Mouse (Mus musculus) liver, embryonic 11.5 days (tissue): Measurements from ENCODE around the gene Slc7a14. TPM values are rescaled to one million over a fixed set of nuclear protein-coding genes. Genes with fewer than 3 reads are reported as not detected.

Experiments used
- ATAC-seq: fragments of 200-750 bp; cut with Nextera tagmentation; replicated peaks from 2 replicates; pipeline ENCODE4 v1.8.0; 2017; ENCODE audit warnings: moderate number of reproducible peaks, mild to moderate bottlenecking, moderate TSS enrichment, moderate library complexity; ENCODE audit not compliant: low FRiP score
- DNase-seq: peaks from one replicate; pipeline ENCODE4 v3.0.0-alpha.2; 2017; ENCODE audit warnings: low spot score
- H3K27ac ChIP-seq: fragments of 300-500 bp; sonication (generic); 2 replicates; pipeline ENCODE4 v1.5.1; 2014; ENCODE audit warnings: mild to moderate bottlenecking, low read depth, low read length, control low read depth
- H3K27me3 ChIP-seq: fragments of 300-500 bp; sonication (generic); replicated peaks from 2 replicates; pipeline ENCODE4 v1.6.1; 2014; ENCODE audit warnings: low read length, mixed read lengths; ENCODE audit not compliant: control insufficient read depth, insufficient read depth
- H3K36me3 ChIP-seq: fragments of 300-500 bp; sonication (generic); 2 replicates; pipeline ENCODE4 v1.6.1; 2014; ENCODE audit warnings: mild to moderate bottlenecking, low read length, moderate library complexity, mixed read lengths; ENCODE audit not compliant: control insufficient read depth, insufficient read depth
- H3K4me1 ChIP-seq: fragments of 300-500 bp; sonication (generic); replicated peaks from 2 replicates; pipeline ENCODE4 v1.6.1; 2014; ENCODE audit warnings: low read length, mixed read lengths; ENCODE audit not compliant: control insufficient read depth, insufficient read depth
- H3K4me2 ChIP-seq: fragments of 300-500 bp; sonication (generic); 2 replicates; pipeline ENCODE4 v1.6.1; 2014; ENCODE audit warnings: mild to moderate bottlenecking, control low read depth, moderate library complexity
- H3K4me3 ChIP-seq: fragments of 300-500 bp; sonication (generic); 2 replicates; pipeline ENCODE4 v1.5.1; 2014; ENCODE audit warnings: low read depth, low read length, control low read depth
- H3K9ac ChIP-seq: fragments of 300-500 bp; sonication (generic); 2 replicates; pipeline ENCODE4 v1.6.1; 2014; ENCODE audit warnings: low read depth, low read length, control low read depth
- H3K9me3 ChIP-seq: fragments of 300-500 bp; sonication (generic); 2 replicates; pipeline ENCODE4 v1.6.1; 2016; ENCODE audit warnings: low read length, inconsistent platforms, mixed read lengths; ENCODE audit not compliant: control insufficient read depth
- WGBS: fragments of 180-500 bp; shearing (Covaris S2); extraction: QIAGEN DNeasy Blood & Tissue Kit; methylation state at CpG from one replicate; pipeline ENCODE4 v1.1.7; 2014; 5-methylcytosine and 5-hydroxymethylcytosine counted together
- polyA plus RNA-seq: library from polyadenylated mRNA; unstranded; fragments of >200 nt; fragmentation: Nextera tagmentation; extraction: Ambion mirVana; gene quantifications from 2 replicates; pipeline ENCODE4 v1.2.1, GENCODE M21; 2014

Gene Slc7a14
- polyA plus RNA-seq, 1 experiment from 2014 or later, result 0.08 TPM

- DNase-seq, result no peak
- Histone ChIP-seq H3K9me3 (no peaks in the 10 kb centered on the region), H3K4me2 (no peak overlapping the region), H3K27me3 (no peaks in the 10 kb centered on the region), H3K4me3 (no peak overlapping the region), H3K9ac (no peak overlapping the region), H3K36me3 (no peaks in the 10 kb centered on the region), H3K27ac (no peak overlapping the region), H3K4me1 (no peaks in the 10 kb centered on the region)
- no peak for ATAC-seq
- WGBS, result 66% methylated on average over 4 of the region's 4 CpGs
Observed at GRCm38 (mm10) chr3:31269551-31270317, 40.4 kb downstream of the Slc7a14 start.

DNA sequence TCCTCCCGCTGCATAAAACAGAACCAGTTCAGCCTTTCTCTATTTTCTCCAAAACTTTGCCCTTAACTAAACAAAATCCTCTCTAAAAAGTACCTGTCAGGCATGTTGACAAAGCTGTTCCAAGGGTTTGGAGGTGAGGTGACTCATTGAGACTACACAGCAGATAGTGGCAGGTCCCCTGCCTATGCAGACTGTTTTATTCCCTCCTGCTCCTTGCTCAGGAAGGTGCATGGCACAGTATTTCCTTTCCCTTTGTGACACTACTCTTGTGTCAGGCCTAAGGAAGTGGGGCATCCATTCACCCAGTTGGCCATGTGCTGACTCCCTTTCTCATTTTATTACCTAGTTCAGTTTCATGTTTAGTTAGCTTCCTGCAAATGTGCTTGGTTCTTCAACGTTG is 42.3 kb downstream of the Slc7a14 start:
- 72% methylated on average over 2 of the region's 2 CpGs for WGBS
- Histone ChIP-seq H3K36me3 (no peaks in the 10 kb centered on the region), H3K27ac (no peak overlapping the region), H3K4me3 (no peak overlapping the region), H3K9ac (no peak overlapping the region), H3K4me1 (no peaks in the 10 kb centered on the region), H3K4me2 (no peak overlapping the region), H3K9me3 (no peaks in the 10 kb centered on the region), H3K27me3 (no peaks in the 10 kb centered on the region)
- ATAC-seq (no peak), DNase-seq (no peak)

GRCm38 (mm10) chr3:31266941-31267340 is 43.2 kb downstream of the Slc7a14 start:
- WGBS, result 88% methylated on average over 7 of the region's 7 CpGs
- H3K4me3 ChIP-seq, result no peak overlapping the region
- no peak for DNase-seq
- no peak for ATAC-seq
- H3K27ac ChIP-seq, result no peak overlapping the region
- H3K4me2 ChIP-seq, result no peak overlapping the region
- H3K27me3 ChIP-seq, result no peaks in the 10 kb centered on the region
- no peaks in the 10 kb centered on the region for H3K9me3 ChIP-seq
- H3K9ac ChIP-seq, result no peak overlapping the region
- H3K36me3 ChIP-seq, result no peaks in the 10 kb centered on the region
- H3K4me1 ChIP-seq, result no peaks in the 10 kb centered on the region

DNA sequence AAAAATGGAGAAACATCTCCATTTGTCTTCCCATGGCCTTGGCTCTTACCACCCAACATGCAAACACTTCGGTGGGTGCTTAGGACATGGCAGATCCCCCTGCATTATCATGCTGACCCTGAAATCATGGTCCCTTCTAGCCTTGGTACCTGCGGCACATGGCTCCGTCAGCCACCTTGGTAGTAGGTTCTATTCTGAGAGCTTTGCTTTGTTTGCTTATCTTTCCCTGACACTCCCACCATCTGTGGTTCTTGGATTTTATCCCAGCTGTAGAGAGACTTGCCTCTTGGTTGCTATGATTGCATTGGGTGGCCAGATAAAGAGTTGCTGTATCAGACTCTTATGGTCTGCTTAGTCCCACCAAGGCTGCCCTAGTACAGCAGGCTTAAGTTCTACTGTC is 46.6 kb downstream of the Slc7a14 start:
- DNase-seq (no peak), ATAC-seq (no peak)
- no peaks in the 10 kb centered on the region for H3K4me1 ChIP-seq
- WGBS, result 92% methylated on average over 3 of the region's 3 CpGs
- H3K27ac ChIP-seq, result no peak overlapping the region
- H3K27me3 ChIP-seq, result no peaks in the 10 kb centered on the region
- no peaks in the 10 kb centered on the region for H3K9me3 ChIP-seq
- no peak overlapping the region for H3K4me3 ChIP-seq
- H3K4me2 ChIP-seq, result no peak overlapping the region
- H3K9ac ChIP-seq, result no peak overlapping the region
- no peaks in the 10 kb centered on the region for H3K36me3 ChIP-seq

DNA sequence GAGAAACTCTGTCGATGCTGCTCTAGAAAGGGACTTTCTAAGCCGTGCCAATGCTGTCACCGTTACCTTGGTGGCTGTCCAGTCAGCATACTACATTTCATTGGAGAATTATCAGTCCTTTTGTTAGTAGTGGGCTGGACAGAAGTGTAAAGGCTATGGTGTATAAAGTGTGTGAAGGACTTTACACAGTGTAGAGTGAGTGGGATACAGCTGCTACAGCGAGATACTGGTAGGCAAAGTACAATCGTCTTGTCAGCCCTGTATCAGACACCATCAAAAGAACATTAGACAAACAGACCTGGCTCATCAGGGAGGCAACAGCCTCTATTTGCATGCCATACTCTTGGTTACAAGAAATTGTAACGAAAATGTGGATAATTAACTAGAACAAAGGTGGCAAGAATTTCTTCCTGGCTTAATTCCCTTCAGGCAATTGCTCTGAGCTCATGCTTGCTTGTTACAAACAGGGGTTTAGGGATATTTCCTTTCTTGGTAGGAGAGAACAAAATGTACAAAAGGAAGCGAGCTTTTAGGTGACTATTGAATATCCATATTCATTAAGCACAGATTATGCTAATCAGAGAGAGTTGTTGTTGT is 48.7 kb downstream of the Slc7a14 start:
- Histone ChIP-seq H3K9me3 (no peaks in the 10 kb centered on the region), H3K9ac (no peak overlapping the region), H3K27ac (no peak overlapping the region), H3K36me3 (no peaks in the 10 kb centered on the region), H3K27me3 (no peaks in the 10 kb centered on the region), H3K4me3 (no peak overlapping the region), H3K4me2 (no peak overlapping the region), H3K4me1 (no peaks in the 10 kb centered on the region)
- ATAC-seq (no peak), DNase-seq (no peak)
- 63% methylated on average over 7 of the region's 7 CpGs for WGBS

DNA sequence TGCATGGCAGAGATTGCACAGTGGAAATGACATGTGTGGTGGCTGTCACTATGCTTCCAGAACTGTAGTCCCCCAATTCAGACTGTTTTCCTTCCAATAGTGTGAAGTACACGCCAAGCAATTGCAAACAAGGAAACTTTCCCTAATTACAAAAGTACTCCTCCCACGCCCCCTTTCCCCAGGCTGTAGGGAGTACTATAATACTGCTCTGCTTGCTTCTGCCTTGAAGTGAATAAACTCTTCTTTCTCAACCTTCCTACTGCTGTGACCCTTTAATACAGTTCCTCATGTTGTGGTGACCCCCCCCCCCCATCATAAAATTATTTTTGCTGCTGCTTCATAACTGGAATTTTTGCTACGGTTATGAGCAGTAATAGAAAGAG is 49.2 kb downstream of the Slc7a14 start:
- H3K9me3 ChIP-seq, result no peaks in the 10 kb centered on the region

GRCm38 (mm10) chr3:31260329-31260963 is 49.7 kb downstream of the Slc7a14 start:
- no peak overlapping the region for H3K27ac ChIP-seq
- H3K9ac ChIP-seq, result no peak overlapping the region
- H3K36me3 ChIP-seq, result no peaks in the 10 kb centered on the region
- no peaks in the 10 kb centered on the region for H3K4me1 ChIP-seq
- no peaks in the 10 kb centered on the region for H3K27me3 ChIP-seq
- H3K4me3 ChIP-seq, result no peak overlapping the region
- H3K4me2 ChIP-seq, result no peak overlapping the region
- WGBS, result 35% methylated on average over 7 of the region's 7 CpGs
- DNase-seq, result peak; percentile 37
- ATAC-seq, result peak; percentile 74
- H3K9me3 ChIP-seq, result no peaks in the 10 kb centered on the region

More for the DNA sequence above, 49.2 kb downstream of the Slc7a14 start:
- no peak overlapping the region for H3K4me2 ChIP-seq
- no peak overlapping the region for H3K9ac ChIP-seq
- H3K4me3 ChIP-seq, result no peak overlapping the region
- H3K27me3 ChIP-seq, result no peaks in the 10 kb centered on the region
- 64% methylated on average over 3 of the region's 3 CpGs for WGBS
- DNase-seq (no peak), ATAC-seq (0 out of 2 replicates have a peak, but pooled peaks have one; percentile 2)
- H3K4me1 ChIP-seq, result no peaks in the 10 kb centered on the region
- H3K27ac ChIP-seq, result no peak overlapping the region
- H3K36me3 ChIP-seq, result no peaks in the 10 kb centered on the region

DNA sequence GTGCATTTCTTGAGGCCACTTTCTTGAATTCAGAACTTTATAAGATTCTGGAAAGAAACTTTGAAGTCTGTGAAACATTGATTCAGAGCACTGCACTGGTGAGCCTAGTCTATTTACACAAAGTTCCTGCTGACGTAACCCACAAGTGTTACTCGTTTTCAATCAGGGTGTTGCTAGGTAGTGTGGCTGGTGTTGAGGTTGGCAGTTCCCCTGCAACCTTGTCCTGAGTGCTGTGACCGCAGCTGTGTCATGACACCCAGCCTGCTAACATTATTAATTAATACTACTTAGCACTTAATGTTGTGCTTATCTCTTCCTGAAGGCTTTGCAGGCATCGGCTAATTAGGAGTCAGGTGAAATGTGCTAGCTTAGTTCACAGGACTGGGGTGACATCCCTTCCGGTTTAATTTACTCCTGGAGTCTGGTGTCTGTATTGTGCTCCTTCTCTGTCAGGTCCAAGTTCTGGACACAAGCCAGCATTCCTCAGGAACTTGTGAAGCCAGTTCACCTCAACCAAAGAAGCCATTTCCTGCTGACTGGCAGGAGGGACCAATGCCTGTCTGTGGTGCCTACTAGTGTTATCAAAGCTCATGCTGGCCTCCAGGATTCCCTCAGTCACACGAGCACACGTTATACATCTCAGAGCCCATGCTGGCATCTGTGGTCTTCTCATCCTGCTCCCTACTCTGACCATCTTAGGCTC is 50.5 kb downstream of the Slc7a14 start:
- H3K27ac ChIP-seq, result no peak overlapping the region
- DNase-seq (no peak), ATAC-seq (no peak)
- 43% methylated on average over 7 of the region's 7 CpGs for WGBS
- no peaks in the 10 kb centered on the region for H3K4me1 ChIP-seq
- no peak overlapping the region for H3K4me3 ChIP-seq
- no peak overlapping the region for H3K9ac ChIP-seq
- no peaks in the 10 kb centered on the region for H3K9me3 ChIP-seq
- no peaks in the 10 kb centered on the region for H3K36me3 ChIP-seq
- no peaks in the 10 kb centered on the region for H3K27me3 ChIP-seq
- H3K4me2 ChIP-seq, result no peak overlapping the region
